Mouse (Mus musculus) fibroblast of lung, adult 2 months (primary cell): ENCODE data around the gene Slc17a7.
A peak's percentile ranks its signal among the peaks of the same experiment; 100 is the strongest.

Experiments
- DNase-seq: peaks from one replicate; pipeline ENCODE4 v3.0.0-alpha.2; 2011; ENCODE audit warnings: low read depth

The Slc17a7 gene

GRCm38 (mm10) chr7:45178550-45178949 is 14.8 kb downstream of the Slc17a7 start:
- no peak for DNase-seq

DNA sequence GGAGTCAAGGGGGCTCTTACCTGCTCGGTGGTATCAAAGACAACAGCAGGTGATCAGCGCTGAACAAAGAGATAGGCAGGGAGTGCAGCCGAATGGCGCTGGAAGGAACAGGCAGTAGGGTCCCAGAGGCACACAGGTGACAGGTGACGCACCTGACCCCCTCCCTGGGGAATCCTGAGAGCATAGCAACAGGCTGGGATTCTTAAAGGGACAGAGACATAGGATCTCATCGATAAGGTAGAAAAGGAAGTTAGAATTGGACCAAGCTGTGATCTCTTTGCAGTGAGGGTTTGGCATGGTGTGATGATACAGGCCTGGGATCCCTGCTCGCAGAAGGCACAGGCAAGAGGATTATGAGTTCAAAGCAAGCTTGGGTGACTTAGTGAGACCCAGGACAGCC is 15.7 kb downstream of the Slc17a7 start, which contains the start of gene Gfy:
Gfy (minus strand) TSS at position 101 of the 400 bp plus-strand sequence.
- no peak for DNase-seq

GRCm38 (mm10) chr7:45180896-45181477 is 17.2 kb downstream of the Slc17a7 start, which contains the start of gene Pth2:
Gene Pth2, plus strand, starts transcription at chr7:45180995.
- DNase-seq = no peak

GRCm38 (mm10) chr7:45181540-45181939 is 17.8 kb downstream of the Slc17a7 start:
- DNase-seq = no peak

DNA sequence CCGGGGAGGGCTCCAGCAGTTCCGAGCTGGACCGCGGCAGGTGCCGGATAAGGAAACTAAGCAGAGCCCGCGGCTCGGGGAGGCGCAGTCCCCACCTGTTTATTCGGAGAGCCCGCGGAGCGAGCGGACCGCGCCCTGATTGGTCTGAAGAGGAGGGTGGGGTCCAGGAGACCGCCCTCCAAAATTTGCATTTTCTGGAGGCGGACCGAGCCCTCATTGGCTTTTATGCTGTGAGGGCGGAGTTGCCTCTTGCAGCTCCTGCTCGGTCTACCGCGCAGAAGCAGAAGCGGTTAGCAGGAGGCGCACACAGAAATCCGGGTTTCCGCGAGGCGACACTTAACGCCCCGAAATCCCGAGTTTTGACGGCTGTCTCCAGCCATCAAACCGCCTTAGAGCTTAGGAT is 18.5 kb downstream of the Slc17a7 start:
- peak; percentile 75 for DNase-seq

- no peak for DNase-seq
Observed at GRCm38 (mm10) chr7:45182606-45183005, 18.9 kb downstream of the Slc17a7 start.

- no peak for DNase-seq
Observed at GRCm38 (mm10) chr7:45183672-45184071, 19.9 kb downstream of the Slc17a7 start.

DNA sequence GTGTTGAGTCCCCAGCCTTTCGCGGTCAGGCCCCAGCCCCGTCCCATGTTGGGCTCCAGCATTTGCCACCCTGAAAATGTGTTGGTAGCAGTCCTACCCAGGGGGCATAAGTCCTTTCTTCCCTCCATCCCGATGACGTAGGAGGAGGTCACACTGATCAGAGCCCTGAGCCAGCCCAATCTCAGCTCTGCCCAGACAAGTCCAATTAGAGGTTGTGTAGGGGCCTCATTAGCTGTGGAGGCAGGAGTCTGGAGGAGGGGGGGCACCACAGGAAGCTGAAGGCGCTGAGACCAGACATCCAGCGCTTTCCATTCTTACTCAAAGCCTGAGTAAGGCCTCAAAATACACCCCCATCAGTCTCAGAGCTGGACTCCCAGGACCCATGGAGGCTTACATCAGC is 22.2 kb downstream of the Slc17a7 start:
- DNase-seq = no peak

DNA sequence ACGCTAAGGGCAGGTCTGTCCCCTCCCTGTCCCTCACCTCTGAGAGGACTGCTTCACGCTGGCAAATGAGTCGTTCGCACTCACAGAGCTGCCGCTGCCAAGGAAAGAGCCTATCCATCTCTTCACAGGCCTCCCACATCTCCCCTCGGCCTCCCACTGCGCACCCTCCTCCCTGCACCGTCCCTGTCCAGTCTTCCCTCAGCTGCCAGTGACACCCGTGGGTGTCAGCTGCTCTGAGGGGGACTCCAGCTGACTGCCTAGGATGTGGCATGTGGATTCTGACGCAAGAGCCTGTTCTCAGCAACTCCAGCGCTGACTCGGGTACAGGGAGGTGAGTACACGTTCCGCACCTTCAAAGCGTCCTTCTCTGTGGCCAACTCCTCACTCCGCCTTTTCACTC is 25.9 kb downstream of the Slc17a7 start:
- no peak for DNase-seq

DNA sequence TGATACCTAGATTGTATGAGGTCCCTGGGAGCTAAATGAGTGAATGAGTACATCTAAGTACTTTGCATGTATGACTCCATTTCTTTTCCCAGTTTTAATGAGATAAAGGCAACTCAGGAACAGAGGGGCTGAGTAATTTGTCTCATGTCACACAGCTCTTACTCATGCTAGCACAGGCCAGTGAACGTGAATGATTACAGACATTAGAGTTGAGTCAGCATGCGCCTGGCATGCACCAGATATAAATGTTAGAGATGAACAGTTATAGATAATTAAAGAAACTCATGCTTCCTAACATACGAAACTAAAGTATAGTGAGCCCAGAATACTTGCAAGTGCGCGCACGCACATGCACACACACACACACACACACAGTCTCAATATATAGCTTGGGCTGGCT is 26.4 kb downstream of the Slc17a7 start:
- no peak for DNase-seq

DNA sequence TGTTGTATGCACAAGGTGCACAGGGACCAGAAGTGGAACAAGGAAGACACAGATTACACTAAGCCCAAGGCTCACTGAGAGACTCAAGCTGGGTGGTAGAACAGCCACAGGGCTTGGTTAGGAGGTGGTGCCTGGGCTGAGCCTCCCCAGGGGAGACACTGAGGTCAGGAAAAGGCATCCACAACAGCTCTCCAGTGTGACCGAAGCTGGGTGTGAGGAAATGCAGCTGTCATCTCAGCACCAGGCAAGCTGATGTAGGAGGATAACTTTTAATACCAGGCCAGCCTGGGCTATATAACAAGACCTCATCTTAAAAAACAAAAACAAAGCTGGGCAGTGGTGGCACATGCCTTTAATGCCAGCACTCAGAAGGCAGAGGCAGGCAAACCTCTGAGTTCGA is 27.4 kb downstream of the Slc17a7 start:
- DNase-seq = no peak

- DNase-seq = no peak
Observed at GRCm38 (mm10) chr7:45191803-45192363, 28.1 kb downstream of the Slc17a7 start.

GRCm38 (mm10) chr7:45192585-45193310 is 29.0 kb downstream of the Slc17a7 start:
- DNase-seq = no peak

- DNase-seq = no peak
Observed at GRCm38 (mm10) chr7:45193406-45193805, 29.7 kb downstream of the Slc17a7 start.

DNA sequence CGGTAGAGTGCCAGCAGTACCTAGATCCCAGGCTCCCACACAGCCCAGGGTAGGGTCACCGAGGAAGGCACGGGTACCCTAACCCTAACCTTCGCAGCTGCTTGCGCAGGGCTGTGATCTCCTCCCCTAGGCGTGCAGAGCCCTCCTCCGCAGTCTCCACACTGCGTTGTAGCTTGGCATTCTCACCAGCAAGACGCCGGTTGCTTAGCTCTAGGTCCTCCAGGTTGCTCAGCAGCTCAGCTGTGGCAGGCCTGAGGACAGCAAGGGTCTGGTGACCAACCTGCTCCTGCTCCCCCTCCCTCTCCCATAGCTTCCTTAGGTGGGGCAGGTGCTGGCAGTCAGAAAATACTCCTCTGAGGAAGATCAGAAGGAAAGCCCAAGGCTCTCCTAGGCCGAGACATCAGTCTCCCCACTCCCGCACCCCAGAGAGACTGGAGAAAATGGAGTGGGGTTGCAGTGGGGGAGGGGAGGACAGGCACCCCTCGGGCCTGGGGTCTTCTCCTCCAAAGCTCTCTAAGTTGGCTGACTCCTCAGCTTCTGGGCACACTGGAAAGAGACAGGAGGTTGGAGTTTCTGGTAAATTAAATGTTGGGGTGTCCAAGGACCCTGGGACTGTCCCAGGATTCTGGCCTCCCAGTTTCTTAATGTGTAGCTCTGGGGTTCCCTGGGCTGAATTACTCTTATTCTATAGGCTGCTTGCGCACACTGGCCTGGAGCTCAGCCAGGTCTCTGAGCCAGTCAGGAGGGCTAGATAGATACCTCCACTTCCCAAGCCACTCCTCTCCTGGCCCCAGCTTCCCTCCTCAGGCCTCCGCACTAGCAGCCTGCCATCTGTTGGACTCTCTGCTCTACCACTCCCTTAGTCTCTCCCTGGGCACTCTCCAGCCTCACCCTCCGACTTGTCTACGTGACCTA is 30.4 kb downstream of the Slc17a7 start:
- no peak for DNase-seq

DNA sequence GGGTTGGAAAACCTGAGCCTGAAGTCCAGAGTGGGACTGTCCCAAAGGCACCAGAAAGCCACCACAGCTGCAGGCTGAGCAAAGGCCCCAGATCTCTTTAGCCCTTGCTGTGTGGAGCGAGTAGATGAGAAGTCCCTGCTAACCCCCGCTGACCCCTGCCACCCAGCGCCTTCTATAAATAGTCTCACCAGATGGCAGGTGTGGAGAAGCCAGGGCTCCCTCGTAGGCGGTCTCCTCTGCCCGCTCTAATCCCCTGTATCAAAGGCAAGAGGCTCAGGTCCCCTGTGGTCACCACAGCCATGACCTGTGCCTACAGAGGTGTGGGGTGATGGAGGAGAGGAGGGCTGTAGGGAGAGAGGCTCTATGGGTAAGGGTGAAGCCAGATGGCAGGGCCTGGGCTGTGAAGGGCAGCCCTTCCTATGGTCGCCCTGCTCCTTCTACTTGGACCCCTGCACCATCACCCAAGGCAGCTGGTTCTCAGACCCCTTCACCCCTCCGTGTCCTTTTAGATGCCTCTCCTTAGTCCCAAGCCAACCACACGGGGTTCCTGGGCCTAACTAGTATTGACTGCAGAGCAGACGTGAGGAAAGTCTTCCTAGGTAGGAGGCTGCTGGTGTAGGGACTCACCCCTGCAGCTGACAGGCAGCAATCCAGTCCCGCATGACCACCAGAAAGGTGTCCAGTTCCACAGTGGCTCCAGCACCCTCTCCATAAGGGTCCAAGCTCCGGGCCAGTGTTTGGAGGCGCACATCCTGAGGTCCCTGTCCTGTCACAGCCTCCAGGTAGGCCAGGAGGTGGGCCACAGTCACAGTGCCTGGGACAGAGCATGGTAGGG is 31.8 kb downstream of the Slc17a7 start:
- no peak for DNase-seq

GRCm38 (mm10) chr7:45196176-45196535 is 32.4 kb downstream of the Slc17a7 start:
- no peak for DNase-seq

- DNase-seq = no peak
Observed at GRCm38 (mm10) chr7:45196994-45197393, 33.2 kb downstream of the Slc17a7 start.

DNA sequence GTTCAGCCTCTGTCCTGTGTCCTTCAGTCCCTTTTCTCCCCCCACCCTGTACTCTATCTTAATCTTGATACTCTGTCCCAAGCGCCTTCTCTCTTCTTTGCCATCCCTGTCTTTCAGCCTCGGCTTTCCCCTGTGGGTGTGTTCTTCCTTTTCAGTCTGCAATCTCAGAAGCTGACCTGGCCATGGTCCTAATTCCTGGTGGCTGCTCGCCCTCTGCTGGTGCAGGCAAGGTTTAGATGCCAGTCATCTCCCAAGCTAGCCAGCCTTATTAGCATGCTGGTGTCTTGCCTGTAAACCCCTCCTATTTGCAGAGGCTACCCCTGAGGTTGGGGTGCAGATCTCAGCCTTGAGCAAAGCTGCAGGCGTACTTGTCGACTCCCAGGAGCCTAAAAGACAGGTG is 34.7 kb downstream of the Slc17a7 start:
- DNase-seq = peak; percentile 61

GRCm38 (mm10) chr7:45198961-45199360 is 35.2 kb downstream of the Slc17a7 start:
- no peak for DNase-seq

DNA sequence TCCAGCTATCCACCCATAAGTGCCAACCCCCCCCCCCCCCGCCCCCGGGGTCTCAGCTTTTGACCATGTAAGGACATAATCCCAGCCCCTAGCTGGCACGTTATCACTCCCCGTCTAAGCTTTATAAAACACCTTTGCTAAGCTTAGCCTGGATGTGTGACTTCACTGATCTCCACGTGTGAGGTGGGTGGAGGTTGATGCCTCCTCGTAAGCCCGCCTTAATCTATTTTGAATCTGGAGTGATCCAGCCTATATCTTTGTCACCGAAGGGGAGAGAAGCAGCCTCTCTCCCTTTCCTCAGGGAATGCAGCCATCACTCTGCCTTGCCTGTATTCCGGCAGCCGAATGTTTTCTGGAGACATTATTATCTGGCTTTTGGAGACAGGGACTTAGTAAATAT is 38.9 kb downstream of the Slc17a7 start:
- no peak for DNase-seq
